Mouse (Mus musculus): ENCODE measurements around the gene Itpkb. TPM values are rescaled to one million over a fixed set of nuclear protein-coding genes. Genes with fewer than 3 reads are reported as not detected.
"Not testable (repeated sequence)": the region's sequence is repeated elsewhere in the genome, so short reads cannot be mapped to it uniquely, and the experiment has no call there.

Gene Itpkb
- total RNA-seq, 1 experiment from 2014 or later: 38.3 TPM

DNA sequence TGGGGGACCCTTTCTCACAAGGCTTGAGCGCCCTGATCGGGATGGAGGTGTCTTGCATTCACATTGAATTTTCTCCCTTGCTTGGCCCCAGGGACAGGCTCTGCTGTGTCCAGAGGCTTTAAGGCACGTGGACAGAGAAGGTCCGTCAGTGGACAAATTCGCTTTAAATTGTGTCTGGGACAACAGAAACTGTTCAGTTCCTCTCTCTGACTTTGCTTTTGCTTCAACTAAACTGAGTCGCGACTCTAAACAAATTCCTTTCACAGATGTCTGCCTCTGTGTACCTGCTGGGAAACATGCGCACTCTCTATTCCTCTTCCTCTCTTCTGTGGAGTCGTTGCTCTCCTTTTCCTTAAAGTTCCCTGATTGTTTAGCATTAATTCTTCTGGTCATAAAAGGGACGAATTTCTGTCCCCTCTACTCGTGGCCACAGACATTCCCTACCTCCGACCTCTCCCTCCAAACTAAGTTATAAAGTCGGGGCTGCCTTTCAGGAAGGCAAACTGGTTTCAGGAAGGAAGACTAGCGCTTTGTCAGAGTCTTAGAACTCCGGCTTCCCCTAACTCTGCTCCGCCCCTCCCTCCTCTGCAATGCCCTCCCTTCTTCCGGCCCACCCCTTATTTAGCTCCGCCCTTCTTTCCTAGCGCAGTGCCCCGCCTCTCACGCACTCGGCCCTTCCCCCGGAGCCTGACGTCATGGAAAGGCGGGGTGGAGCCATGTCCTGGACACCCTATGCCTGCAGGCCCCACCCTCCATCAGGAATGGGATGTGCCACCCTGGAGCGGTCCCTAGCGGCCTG lies 56.9 kb downstream of the Itpkb start:
- ATAC-seq (replicated peaks; ENCODE audit: insufficient number of reproducible peaks, low FRiP score, low TSS enrichment, poor library complexity, severe bottlenecking): peak; percentile 95

DNA sequence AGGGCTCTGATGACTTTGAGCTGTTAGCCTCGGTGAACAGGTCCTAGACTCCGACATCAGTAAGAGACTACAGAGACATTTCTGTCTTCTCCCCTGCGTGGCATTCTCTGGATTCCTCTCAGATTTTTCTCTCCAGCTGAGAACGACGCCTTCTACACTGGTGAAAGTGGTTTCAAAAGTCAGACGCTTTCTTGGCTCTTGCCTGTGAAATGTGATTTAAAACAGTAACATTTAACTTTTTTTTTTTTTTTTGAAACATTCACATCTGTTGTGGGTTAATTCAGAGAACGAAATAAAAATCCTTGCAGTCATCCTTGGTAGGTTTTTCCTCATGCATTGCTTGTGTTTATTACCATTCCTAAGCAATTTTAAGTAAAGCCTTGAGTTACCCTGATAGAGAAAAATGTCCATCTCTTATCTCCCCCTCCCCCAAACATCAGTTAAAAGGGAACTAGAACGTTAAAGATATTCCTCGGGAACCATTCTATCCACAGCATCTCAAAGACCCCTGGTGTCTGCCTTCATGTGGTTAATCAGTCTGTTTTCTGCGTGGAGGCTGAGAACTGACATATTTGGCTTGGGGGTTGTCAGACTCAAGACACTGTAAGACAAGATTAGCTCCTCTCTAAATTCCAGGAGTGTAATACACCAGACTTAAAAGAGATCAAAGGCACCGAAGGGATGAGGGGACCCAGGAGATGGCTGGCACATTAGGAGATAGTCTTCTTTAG lies 57.6 kb downstream of the Itpkb start:
- no peak for ATAC-seq (replicated peaks; ENCODE audit: insufficient number of reproducible peaks, low FRiP score, low TSS enrichment, poor library complexity, severe bottlenecking)

DNA sequence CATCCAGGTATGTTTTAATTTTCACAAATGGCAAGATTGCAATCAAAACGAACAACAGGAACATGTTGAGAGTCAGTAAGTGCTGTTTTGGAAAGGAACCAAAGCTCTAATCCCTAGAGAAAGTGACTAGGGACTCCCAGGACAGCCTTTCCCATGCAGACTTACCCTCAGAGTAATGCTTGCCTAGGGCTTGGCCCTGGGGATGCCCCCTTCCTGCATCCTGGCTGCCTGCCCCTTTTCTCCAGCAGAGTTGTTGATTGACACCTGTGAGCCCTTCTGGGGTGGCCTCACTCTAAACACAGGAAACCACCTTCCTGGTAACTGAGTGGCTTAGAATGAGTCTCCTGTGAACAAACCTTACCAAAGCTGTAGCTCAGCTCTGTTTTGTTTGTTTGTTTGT lies 58.2 kb downstream of the Itpkb start:
- no peak for ATAC-seq (replicated peaks; ENCODE audit: insufficient number of reproducible peaks, low FRiP score, low TSS enrichment, poor library complexity, severe bottlenecking)

DNA sequence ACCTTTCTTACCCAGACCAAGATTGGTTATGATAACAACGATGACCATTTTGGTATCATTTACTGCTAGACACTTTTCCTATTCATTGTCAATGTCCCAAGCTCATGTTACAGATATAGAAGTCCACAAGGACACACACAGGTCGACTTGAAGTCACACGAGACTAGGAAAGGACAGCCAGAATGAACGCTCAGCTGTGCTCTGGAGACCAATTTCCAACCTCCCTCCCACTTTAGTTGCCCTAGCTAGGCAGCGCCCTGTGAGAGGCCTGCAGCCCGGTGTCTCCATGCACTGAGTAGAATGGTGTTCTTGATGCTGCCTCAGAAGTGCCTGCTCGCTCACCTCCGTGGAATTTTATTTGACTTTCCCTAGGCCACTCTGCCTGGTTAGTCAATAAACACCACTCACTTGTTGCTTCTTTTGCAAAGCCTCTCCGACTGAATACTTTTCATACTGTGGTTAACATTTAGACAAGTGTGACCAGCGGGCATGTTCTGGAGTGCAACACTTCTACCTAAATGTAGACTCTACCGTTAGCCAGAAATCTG lies 59.0 kb downstream of the Itpkb start:
- not testable (repeated sequence) for ATAC-seq (replicated peaks; ENCODE audit: insufficient number of reproducible peaks, low FRiP score, low TSS enrichment, poor library complexity, severe bottlenecking)

DNA sequence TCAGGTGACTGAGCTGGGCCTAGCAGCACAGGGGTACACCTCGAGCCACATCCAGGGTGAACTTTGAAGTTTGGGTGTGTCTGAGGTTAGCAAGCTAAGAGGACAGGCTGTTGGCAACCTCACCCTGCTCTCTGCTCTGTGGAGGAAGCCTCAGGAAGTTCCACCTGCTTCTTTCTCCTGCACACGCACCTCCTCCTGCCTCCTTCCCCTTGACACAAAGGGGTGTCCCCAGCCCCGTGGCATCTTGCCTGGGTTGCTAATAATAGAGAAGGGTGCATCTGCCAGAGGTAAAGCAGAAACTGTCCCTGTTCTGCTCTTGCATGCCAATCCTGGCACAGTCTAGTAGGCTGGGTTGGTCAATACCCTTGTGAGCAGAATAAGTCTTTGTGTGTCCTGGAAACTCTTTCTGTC lies 60.0 kb downstream of the Itpkb start:
- 0 out of 2 replicates have a peak, but pooled peaks have one; percentile 2 for ATAC-seq (replicated peaks; ENCODE audit: insufficient number of reproducible peaks, low FRiP score, low TSS enrichment, poor library complexity, severe bottlenecking)

DNA sequence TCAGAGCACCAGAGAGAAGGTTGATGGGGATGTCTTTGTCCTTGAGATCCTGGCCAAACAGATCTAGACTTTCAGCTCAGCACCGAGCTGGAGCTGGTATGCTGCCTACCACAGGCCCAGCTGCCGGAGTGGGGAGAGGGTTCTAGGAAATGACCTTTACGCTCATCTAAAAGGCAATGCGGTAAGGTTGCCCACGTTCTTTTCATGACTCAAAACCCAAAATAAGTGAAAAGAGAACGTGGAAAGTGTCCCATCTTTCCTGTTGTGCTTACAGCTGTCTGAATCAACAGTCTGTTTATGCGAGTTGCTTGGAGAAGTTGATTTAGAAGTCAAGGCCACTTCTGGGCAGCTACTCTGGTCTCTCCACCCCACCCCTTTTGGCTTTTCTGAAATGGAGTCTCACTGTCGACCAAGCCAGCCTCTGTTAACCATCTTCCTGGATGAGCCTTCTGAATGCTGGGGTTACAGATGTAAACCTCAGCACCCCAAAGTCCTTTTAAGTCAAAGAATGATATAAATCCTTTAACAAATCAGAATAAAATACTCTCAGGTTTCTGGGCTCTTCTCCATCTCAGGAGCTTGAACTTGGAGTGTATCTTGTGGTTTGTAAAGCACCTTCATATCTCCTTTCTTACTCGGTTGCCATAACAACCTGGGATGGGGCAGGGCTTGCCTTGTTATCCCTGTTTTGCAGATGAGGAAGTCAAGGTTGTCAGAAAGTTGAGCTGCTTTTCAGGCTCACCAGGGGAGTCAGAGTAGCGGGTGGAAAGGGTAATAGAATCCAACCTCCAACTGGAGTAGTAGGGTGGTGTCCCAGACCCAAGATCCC lies 60.7 kb downstream of the Itpkb start:
- no peak for ATAC-seq (replicated peaks; ENCODE audit: insufficient number of reproducible peaks, low FRiP score, low TSS enrichment, poor library complexity, severe bottlenecking)

DNA sequence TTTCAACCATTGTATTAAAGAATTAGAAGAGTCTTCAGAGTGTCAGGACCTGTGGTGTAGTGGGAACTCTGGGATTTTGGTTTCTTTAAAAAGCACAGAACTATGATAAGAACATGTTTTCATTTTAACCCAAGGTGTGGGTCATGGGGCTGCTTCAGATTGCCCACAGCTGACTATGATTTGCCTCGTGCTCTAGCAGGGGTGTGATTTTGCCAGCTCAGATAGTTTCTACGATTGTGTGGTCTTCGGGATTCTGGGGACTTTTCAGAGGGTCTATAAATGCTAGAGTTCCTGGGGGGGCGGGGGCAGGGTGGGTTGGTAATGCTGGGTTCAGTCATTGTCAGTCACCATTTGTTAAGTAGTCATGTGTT lies 61.3 kb downstream of the Itpkb start:
- ATAC-seq (replicated peaks; ENCODE audit: insufficient number of reproducible peaks, low FRiP score, low TSS enrichment, poor library complexity, severe bottlenecking): no peak

DNA sequence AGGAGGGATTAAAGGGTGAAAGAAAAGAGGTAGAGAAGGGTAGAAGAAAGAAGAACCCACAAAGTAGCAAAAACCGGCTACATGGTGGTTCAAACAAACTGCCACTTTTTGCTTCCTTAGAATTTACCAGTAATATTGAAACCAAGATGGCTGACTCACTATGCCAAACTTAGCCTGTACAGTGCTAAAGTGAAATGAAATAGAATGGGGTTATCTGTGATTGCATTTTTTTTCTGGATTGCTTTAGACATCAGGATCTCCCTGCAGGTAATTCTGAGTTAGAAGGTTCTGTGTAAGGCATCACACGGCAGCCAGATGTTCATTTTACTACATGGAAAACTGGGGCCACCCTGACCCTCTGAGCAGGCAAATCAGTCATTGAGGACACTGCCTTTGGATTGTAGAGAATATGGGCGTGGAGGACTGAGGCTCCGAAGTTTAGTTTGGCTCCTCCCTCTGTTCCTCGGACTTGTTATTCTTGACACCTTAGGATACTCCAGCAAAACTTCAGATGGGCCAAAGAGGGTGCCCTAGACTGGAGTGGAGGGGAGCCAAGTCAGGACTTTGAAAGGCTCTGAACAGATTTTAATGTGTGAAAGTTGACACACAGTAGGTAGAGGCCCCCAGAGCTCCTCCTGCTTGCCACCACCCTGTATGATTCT lies 62.0 kb downstream of the Itpkb start:
- no peak for ATAC-seq (replicated peaks; ENCODE audit: insufficient number of reproducible peaks, low FRiP score, low TSS enrichment, poor library complexity, severe bottlenecking)

DNA sequence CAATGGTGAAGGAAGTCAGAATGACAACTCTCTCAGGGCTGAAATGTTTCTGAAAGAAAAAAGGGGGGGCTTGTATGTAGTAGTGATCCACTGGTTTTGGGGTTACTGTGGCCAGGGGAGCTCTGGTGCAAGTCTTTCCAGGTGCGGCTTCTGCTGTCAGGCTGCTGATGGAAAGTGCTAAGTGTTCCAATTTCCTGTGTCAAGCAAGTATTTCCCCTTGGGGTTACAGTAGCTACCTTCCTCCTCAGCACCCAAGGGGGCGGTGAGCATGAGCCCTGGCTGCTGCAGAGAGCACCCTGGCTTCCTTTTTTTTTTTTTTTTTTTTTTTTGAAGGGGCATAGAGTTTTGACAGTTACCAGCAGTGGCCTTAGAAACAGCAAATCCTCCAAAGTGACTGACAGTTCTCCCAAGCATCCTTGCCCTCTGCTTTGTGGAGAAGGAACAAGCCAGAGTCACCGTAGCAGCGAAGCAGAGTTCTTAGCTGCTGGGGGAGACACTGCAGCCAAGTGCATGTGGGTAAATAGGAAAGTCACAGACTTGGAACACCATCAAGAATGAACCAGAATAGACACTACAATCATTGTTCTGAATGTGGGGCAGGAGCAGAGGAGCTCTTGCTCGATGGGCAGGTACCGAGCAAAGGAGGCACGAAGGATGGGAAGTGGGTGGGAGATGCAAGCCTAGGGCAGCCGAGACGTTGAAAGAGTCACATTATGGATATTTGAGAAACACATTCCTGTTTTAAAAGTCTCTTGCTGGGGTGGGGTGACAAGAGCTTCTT lies 62.9 kb downstream of the Itpkb start:
- peak; percentile 56; the same call in 1 of the 2 replicates for ATAC-seq (replicated peaks; ENCODE audit: insufficient number of reproducible peaks, low FRiP score, low TSS enrichment, poor library complexity, severe bottlenecking)

DNA sequence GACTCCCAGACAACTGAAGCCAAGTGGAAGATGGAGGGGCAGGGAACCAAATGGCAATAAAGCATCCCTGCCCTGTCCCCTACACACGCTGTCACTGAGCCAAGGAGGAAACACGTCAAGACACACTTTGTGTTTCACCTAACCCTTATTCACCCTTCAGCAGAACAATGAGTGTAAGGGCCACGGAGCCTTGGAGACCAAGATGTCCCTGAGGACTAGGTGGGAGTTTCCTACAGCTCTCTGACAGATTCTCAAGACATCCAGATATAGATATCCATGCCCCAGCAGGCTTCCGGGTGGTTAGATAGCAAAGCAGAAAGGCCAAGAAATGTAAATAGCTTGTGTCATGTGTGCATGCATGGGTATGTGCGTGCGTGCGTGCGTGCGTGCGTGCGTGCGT lies 63.6 kb downstream of the Itpkb start:
- ATAC-seq (replicated peaks; ENCODE audit: insufficient number of reproducible peaks, low FRiP score, low TSS enrichment, poor library complexity, severe bottlenecking): no peak

DNA sequence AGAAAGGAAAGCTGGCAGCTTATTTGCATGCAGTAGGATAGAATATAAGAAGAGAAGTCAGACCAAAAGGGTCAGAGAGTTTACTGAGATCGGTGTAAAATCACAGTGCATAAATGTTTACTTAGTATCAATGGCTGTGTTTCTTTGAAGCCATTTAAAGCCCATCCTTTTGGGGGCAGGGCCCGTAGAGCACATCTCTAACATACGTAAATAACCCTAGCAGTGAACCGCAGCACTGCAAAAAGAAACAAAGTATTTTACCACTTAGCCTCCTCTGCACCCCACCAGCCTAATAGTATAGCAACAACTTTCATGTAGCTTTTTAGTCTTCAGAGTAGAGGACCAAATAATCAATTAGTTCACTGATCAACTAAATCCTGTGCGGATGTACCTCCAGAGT lies 67.4 kb downstream of the Itpkb start:
- no peak for ATAC-seq (replicated peaks; ENCODE audit: insufficient number of reproducible peaks, low FRiP score, low TSS enrichment, poor library complexity, severe bottlenecking)

DNA sequence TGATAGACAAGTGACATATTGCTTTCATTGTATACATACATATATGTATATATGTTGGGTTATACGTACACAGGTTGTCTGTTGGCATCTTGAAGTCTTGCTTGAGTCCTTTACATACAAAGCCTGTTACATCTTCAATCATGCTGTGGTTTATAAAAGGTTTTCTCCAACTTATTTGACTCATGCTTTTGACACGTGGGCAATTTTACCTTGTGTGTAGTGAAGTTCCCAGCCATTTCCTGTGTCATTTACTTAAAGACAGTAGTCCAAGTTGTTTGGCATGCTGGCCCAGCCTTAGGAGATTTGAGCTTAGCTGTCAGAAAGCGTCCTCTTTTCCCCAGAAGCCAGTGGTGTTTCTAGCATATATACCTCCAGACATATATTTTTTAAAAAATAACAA lies 68.2 kb downstream of the Itpkb start:
- ATAC-seq (replicated peaks; ENCODE audit: insufficient number of reproducible peaks, low FRiP score, low TSS enrichment, poor library complexity, severe bottlenecking): no peak

DNA sequence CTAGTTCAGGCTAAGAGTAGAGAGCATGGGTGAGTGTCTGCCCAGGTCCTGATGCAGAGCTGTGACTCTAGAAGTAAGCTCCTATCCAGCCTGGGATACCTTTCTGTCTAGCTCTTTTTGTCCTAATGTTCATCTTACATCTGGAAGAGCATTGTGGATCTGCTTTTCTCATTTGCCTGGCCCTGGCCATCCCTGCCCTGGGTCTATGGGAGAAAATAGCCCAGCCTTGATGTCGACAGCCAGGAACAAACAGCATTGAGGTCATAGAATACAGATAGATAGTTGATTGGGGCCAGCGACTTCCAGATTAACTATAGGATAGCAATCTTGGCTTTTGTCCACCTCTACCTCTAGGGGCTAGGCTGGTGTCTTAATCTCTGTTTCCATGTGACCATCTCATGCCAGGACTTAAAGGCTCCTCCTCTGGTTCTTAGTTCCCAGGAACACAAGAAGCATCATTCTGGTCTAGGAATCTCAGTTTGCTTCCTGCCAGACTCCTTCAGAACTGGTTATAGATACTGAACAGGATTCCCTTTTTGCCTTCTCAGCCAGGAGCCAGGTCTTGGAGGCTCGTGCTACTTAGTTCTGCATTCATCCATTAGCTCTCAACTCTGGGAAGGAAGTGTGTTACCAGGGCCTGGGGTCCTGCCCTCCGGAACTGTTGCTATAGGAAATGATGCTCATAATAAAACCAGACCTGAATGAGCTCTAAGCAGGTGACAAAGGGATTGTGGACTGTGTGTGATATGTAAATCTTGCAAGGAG lies 70.6 kb downstream of the Itpkb start:
- ATAC-seq (replicated peaks; ENCODE audit: insufficient number of reproducible peaks, low FRiP score, low TSS enrichment, poor library complexity, severe bottlenecking): no peak

DNA sequence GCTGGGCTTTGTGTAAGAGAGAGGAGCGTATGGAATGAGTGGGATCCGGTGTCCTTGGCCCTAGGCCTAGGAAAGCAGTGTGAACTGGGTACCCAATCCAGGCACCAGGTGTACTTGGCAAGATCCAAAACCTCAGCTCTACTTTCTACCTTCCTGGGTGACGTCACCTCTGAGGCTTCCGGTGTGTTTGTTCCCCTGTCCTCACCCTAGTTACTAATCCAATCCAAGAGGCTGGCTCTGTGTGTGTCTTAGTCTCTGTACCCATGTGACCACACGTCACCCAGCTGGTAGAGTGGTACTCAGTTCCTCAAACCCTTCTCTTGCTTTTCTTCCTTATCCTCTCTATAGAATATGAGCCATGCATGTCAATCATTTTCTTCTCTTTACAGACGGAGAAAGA lies 71.4 kb downstream of the Itpkb start:
- peak; percentile 59 for ATAC-seq (replicated peaks; ENCODE audit: insufficient number of reproducible peaks, low FRiP score, low TSS enrichment, poor library complexity, severe bottlenecking)

DNA sequence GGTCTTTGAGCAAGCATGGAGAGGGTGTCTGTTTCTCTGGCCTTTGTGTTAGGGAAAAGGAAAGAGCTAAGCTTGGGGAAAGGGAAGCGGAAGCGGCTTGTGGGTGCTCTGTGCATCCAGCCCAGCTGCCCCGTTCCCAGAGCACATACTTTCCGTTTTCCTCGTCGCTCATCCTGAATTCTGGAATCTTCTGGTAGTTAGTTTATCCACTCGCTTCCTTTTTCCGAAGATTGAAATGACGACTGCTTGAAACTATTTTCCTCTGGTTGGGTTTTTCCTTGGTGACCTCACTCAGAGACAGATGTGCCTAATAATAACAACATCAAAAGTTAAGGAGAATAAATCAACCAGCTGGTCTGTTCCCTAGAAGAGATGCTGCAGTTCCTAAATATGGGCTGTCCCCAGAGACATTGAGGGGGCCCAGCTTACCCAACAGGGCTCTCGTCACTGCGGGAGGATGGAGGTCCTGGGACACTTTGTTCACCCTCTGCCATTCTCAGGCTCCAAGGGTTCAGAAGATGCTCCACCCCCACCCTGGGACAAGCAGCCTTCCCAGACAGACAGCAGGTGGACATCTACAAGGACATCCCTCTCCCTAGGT lies 72.3 kb downstream of the Itpkb start:
- ATAC-seq (replicated peaks; ENCODE audit: insufficient number of reproducible peaks, low FRiP score, low TSS enrichment, poor library complexity, severe bottlenecking): no peak

DNA sequence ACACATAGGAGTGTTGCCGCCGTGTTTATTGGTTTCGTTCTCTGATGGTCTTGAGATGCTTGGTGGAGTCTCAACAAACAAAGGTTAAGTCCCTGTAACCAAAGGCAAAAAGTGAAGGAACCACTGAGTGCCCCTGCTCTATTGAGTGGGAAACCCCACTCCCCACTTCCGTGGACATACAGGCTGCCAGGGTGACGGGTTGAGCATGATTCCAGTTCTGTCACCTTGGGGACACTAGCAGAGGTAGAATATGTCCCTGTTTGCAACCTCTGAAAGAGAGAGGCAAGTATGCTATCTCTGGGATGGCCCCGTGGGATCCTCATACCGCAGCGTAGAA lies 73.0 kb downstream of the Itpkb start:
- peak; percentile 4 for ATAC-seq (replicated peaks; ENCODE audit: insufficient number of reproducible peaks, low FRiP score, low TSS enrichment, poor library complexity, severe bottlenecking)

Data from monocyte, adult 5-6 weeks (primary cell).